Mouse (Mus musculus) liver, adult (tissue): Measurements from ENCODE around the gene Samd11.

Source experiments
- GATA4 ChIP-seq: IDR thresholded peaks from 2 replicates; pipeline ENCODE4 v1.6.1; 2014; ENCODE audit warnings: mild to moderate bottlenecking, low read length; ENCODE audit not compliant: insufficient replicate concordance

The Samd11 gene

GRCm38 (mm10) chr4:156255078-156255839 lies at the start of gene Samd11:
Gene Samd11 (minus strand): TSS chr4:156255657.
- TF ChIP-seq GATA4, result no peak

GRCm38 (mm10) chr4:156254361-156255077 lies 938 bp downstream of the Samd11 start:
- no peak for TF ChIP-seq GATA4

- TF ChIP-seq GATA4, result no peak
These were observed 2.4 kb downstream of the Samd11 start for GRCm38 (mm10) chr4:156253043-156253442.

GRCm38 (mm10) chr4:156252619-156253018 lies 2.8 kb downstream of the Samd11 start:
- no peak for TF ChIP-seq GATA4

GRCm38 (mm10) chr4:156252140-156252539 lies 3.3 kb downstream of the Samd11 start:
- no peak for TF ChIP-seq GATA4

GRCm38 (mm10) chr4:156251081-156251480 lies 4.4 kb downstream of the Samd11 start:
- no peak for TF ChIP-seq GATA4

- no peak for TF ChIP-seq GATA4
These were observed 5.9 kb downstream of the Samd11 start for GRCm38 (mm10) chr4:156249567-156249966.

GRCm38 (mm10) chr4:156236651-156237447 lies 18.6 kb downstream of the Samd11 start:
- TF ChIP-seq GATA4, result no peak

- TF ChIP-seq GATA4, result no peak
These were observed 19.5 kb downstream of the Samd11 start, which contains the start of gene Noc2l for GRCm38 (mm10) chr4:156235808-156236533. Gene Noc2l (plus strand): TSS chr4:156236010.

GRCm38 (mm10) chr4:156235360-156235770 lies 20.1 kb downstream of the Samd11 start:
- TF ChIP-seq GATA4, result no peak

GRCm38 (mm10) chr4:156234701-156235213 lies 20.7 kb downstream of the Samd11 start, which contains the start of gene Plekhn1:
Gene Plekhn1 (minus strand): TSS chr4:156234857.
- no peak; the same call in 1 of the 2 replicates for TF ChIP-seq GATA4

GRCm38 (mm10) chr4:156234021-156234501 lies 21.4 kb downstream of the Samd11 start:
- no peak for TF ChIP-seq GATA4

GRCm38 (mm10) chr4:156228393-156229024 lies 26.9 kb downstream of the Samd11 start:
- no peak for TF ChIP-seq GATA4
